Mouse (Mus musculus) MEL (cell line): ENCODE results near the gene Spib. TPM values are rescaled to one million over a fixed set of nuclear protein-coding genes. Genes with fewer than 3 reads are reported as not detected.
A peak's percentile ranks its signal among the peaks of the same experiment; 100 is the strongest.

Source experiments
- DNase-seq: peaks from one replicate; pipeline ENCODE4 v3.0.0; 2011; ENCODE audit warnings: low read depth, low spot score
- H3K27ac ChIP-seq: 2 replicates; pipeline ENCODE4 v1.5.1; 2012; ENCODE audit warnings: low read depth, mild to moderate bottlenecking, control low read depth, low read length, moderate library complexity; ENCODE audit not compliant: control insufficient read depth
- H3K27me3 ChIP-seq, 2 experiments: fragments of 150-350 bp in 1 of 2; sonication (generic) in 1 of 2; 2 replicates each; pipeline ENCODE4 v1.6.1; 2012; ENCODE audit warnings: low read length in 2 of 2, mild to moderate bottlenecking in 2 of 2, improper control_type of control experiment in 1 of 2, moderate library complexity in 1 of 2; ENCODE audit not compliant: insufficient read depth in 2 of 2, control insufficient read depth in 1 of 2
- H3K36me3 ChIP-seq, 2 experiments: 2 replicates each; pipeline ENCODE4 v1.6.1; 2012 to 2014; ENCODE audit warnings: low read length in 2 of 2, improper control_type of control experiment in 1 of 2, inconsistent platforms in 1 of 2, mild to moderate bottlenecking in 1 of 2; ENCODE audit not compliant: insufficient read depth in 2 of 2, control insufficient read depth in 1 of 2
- H3K4me1 ChIP-seq, 2 experiments: fragments of 150-350 bp in 1 of 2; sonication (generic) in 1 of 2; 2 replicates each; pipeline ENCODE4 v1.6.1; 2012; ENCODE audit warnings: low read length in 2 of 2, improper control_type of control experiment in 1 of 2, mild to moderate bottlenecking in 1 of 2; ENCODE audit not compliant: insufficient read depth in 2 of 2, control insufficient read depth in 1 of 2
- H3K4me3 ChIP-seq, 2 experiments: fragments of 150-350 bp in 1 of 2; sonication (generic) in 1 of 2; 2 replicates each; pipeline ENCODE4 v1.5.1; 2012; ENCODE audit warnings: low read depth in 2 of 2, low read length in 2 of 2, mild to moderate bottlenecking in 2 of 2, moderate library complexity in 2 of 2, control low read depth in 1 of 2, improper control_type of control experiment in 1 of 2; ENCODE audit not compliant: control insufficient read depth in 1 of 2, insufficient read depth in 1 of 2
- H3K79me2 ChIP-seq: 2 replicates; pipeline ENCODE4 v1.6.1; 2012; ENCODE audit warnings: mild to moderate bottlenecking, low read length, moderate library complexity; ENCODE audit not compliant: control insufficient read depth, poor library complexity, insufficient read depth
- H3K9ac ChIP-seq: 2 replicates; pipeline ENCODE4 v1.6.1; 2012; ENCODE audit warnings: low read depth, mild to moderate bottlenecking, control low read depth, low read length, moderate library complexity; ENCODE audit not compliant: control insufficient read depth, poor library complexity, severe bottlenecking
- H3K9me3 ChIP-seq: fragments of 150-350 bp; sonication (generic); replicated peaks from 2 replicates; pipeline ENCODE4 v1.6.1; 2012; ENCODE audit warnings: mild to moderate bottlenecking, low read length, improper control_type of control experiment, moderate library complexity; ENCODE audit not compliant: insufficient read depth
- EP300 ChIP-seq, 2 experiments: IDR thresholded peaks; 2 replicates each; pipeline ENCODE4 v1.6.1; 2011; ENCODE audit warnings: improper control_type of control experiment in 2 of 2, low read length in 2 of 2, low read depth in 1 of 2, mild to moderate bottlenecking in 1 of 2
- ETS1 ChIP-seq: IDR thresholded peaks from 2 replicates; pipeline ENCODE4 v1.6.1; 2012; ENCODE audit warnings: low read depth, mild to moderate bottlenecking, inconsistent platforms, low read length, improper control_type of control experiment, moderate library complexity
- GABPA ChIP-seq: IDR thresholded peaks from 2 replicates; pipeline ENCODE4 v1.6.1; 2012; ENCODE audit warnings: low read depth, mild to moderate bottlenecking, inconsistent platforms, low read length, improper control_type of control experiment, moderate library complexity
- GATA1 ChIP-seq: IDR thresholded peaks from 2 replicates; pipeline ENCODE4 v1.6.1; 2011; ENCODE audit warnings: low read depth, low read length, improper control_type of control experiment
- JUND ChIP-seq: IDR thresholded peaks from 2 replicates; pipeline ENCODE4 v1.6.1; 2011; ENCODE audit warnings: low read depth, mild to moderate bottlenecking, improper control_type of control experiment, low read length
- MXI1 ChIP-seq: IDR thresholded peaks from 2 replicates; pipeline ENCODE4 v1.6.1; 2011; ENCODE audit warnings: mild to moderate bottlenecking, low read depth, low read length, improper control_type of control experiment
- NRF1 ChIP-seq: IDR thresholded peaks from 2 replicates; pipeline ENCODE4 v1.6.1; 2014; ENCODE audit warnings: low read depth, mild to moderate bottlenecking, inconsistent platforms, low read length, improper control_type of control experiment, moderate library complexity; ENCODE audit not compliant: poor library complexity, insufficient read depth, severe bottlenecking
- RCOR1 ChIP-seq: IDR thresholded peaks from 2 replicates; pipeline ENCODE4 v1.6.1; 2012; ENCODE audit warnings: low read depth, mild to moderate bottlenecking, inconsistent platforms, low read length, improper control_type of control experiment
- SIN3A ChIP-seq: IDR thresholded peaks from 2 replicates; pipeline ENCODE4 v1.6.1; 2012; ENCODE audit warnings: low read length, improper control_type of control experiment, inconsistent platforms
- TAL1 ChIP-seq: IDR thresholded peaks from 2 replicates; pipeline ENCODE4 v1.6.1; 2012; ENCODE audit warnings: mild to moderate bottlenecking, inconsistent platforms, low read length, moderate library complexity, mixed read lengths
- TCF12 ChIP-seq: IDR thresholded peaks from 2 replicates; pipeline ENCODE4 v1.6.1; 2014; ENCODE audit warnings: low read depth, mild to moderate bottlenecking, inconsistent platforms, low read length, improper control_type of control experiment, moderate library complexity
- ZKSCAN1 ChIP-seq: IDR thresholded peaks from 2 replicates; pipeline ENCODE4 v1.6.1; 2012; ENCODE audit warnings: low read depth, mild to moderate bottlenecking, inconsistent platforms, low read length, improper control_type of control experiment, moderate library complexity
- polyA plus RNA-seq, 2 experiments: library from polyadenylated mRNA; stranded (reverse) in 1 of 2; unstranded in 1 of 2; fragments of >175 nt in 1 of 2; fragments of >200 nt in 1 of 2; gene quantifications; 2 replicates each; pipeline versions ENCODE4 v1.2.1 to v1.2.4; 2012; ENCODE audit warnings: low replicate concordance in 2 of 2, low read depth in 1 of 2; ENCODE audit not compliant: insufficient read length in 2 of 2, insufficient read depth in 1 of 2, missing spikeins in 1 of 2
- total RNA-seq: library from RNA; depleted of rRNA; stranded (reverse); fragments of 300-350 nt; gene quantifications from 2 replicates; pipeline ENCODE4 v1.2.3, GENCODE M21; 2012; rRNA removed

Spib gene
- total and polyA plus RNA-seq, 3 experiments, result 0.04 to 0.13 TPM; not detected in 1

DNA sequence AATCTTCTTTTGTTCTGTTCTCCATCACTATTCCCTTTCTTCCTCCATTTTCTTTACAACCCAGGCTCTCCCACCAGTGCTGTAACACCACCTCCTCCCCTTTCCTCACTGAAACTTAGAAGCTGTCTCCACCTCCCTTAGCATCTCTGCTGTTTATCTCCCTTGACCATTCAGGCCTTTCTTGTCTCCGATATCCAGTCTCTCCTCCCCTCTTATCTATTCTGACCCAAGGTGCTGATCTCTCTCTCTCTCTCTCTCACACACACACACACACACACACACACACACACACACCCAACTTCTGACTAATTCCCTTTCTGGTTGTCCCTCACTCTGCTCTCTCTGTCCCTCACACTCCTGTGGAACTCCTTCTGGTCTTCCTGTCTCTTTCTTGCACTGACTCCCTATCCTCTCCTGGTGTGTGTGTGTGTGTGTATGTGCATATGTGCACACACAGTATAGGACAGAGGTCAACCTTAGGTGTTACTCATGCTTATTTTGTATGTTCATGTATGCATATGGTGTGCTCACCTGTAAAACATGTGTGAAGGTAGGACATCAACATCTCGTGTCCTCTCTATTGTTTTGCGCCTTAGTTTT is 48.9 kb downstream of the Spib start:
- peak; percentile 85 for TF ChIP-seq GATA1
- TF ChIP-seq RCOR1, result 0 out of 2 replicates have a peak, but pooled peaks have one; percentile 42
- peak; percentile 56; the same call in 1 of the 2 replicates for TF ChIP-seq ETS1
- TF ChIP-seq MXI1, result 0 out of 2 replicates have a peak, but pooled peaks have one; percentile 18
- TF ChIP-seq TCF12, result peak; percentile 90
- TF ChIP-seq ZKSCAN1, result no peak
- peak; percentile 68 for TF ChIP-seq TAL1
- peak; percentile 71 to 82 for TF ChIP-seq EP300 (IDR thresholded peaks at IDR 0.05; ENCODE audit: low read depth in 1 of 2, low read length in 2 of 2)
- TF ChIP-seq NRF1, result no peak
- no peak for TF ChIP-seq GABPA
- TF ChIP-seq JUND, result peak; percentile 64; the same call in 1 of the 2 replicates
- TF ChIP-seq SIN3A, result no peak
- Histone ChIP-seq H3K27ac (peak overlapping the region; percentile 61), H3K27me3 (no peaks in the 10 kb centered on the region), H3K9me3 (no peaks in the 10 kb centered on the region), H3K36me3 (peaks cover 0 to 6% of the 10 kb centered on the region in 2 experiments; a peak in 2 of 4 replicates), H3K9ac (no peak overlapping the region), H3K4me1 (peaks cover 4 to 28% of the 10 kb centered on the region in 2 experiments), H3K79me2 (no peaks in the 10 kb centered on the region), H3K4me3 (no peak overlapping the region)
- peak; percentile 80 for DNase-seq

Other genes with a start within 250 kb of the Spib start
- gene Clec11a, start 225.2 kb downstream of the Spib start, total RNA-seq, result 0.33 and 0.39 TPM in 2 replicates
- gene Clec11a, start 225.2 kb downstream of the Spib start, polyA plus RNA-seq, result under 1 TPM in 1 of 2 experiments, not detected in 1; 0.33 TPM
- gene Shank1, start 221.8 kb downstream of the Spib start, total RNA-seq, result 0.12 and 0.29 TPM in 2 replicates
- gene Shank1, start 221.8 kb downstream of the Spib start, polyA plus RNA-seq, result 1 to 10 TPM in 1 of 2 experiments, not detected in 1; 3.9 TPM
- gene Syt3, start 148.0 kb downstream of the Spib start, total RNA-seq, result 0.08 and 0.20 TPM in 2 replicates
- under 1 TPM in 1 of 2 experiments, not detected in 1; 0.56 TPM for gene Syt3, start 148.0 kb downstream of the Spib start, polyA plus RNA-seq
- gene 1700008O03Rik, start 146.3 kb downstream of the Spib start, total RNA-seq, result not detected in 2 replicates
- under 1 TPM in 1 of 2 experiments, not detected in 1; 0.95 TPM for gene 1700008O03Rik, start 146.3 kb downstream of the Spib start, polyA plus RNA-seq
- gene Lrrc4b, start 103.1 kb downstream of the Spib start, total RNA-seq, result 0.52 and 0.58 TPM in 2 replicates
- 1 to 10 TPM in 1 of 2 experiments, not detected in 1; 4.4 TPM for gene Lrrc4b, start 103.1 kb downstream of the Spib start, polyA plus RNA-seq
- gene Aspdh, start 66.7 kb downstream of the Spib start, total RNA-seq, result not detected in 2 replicates
- gene Aspdh, start 66.7 kb downstream of the Spib start, polyA plus RNA-seq, result under 1 TPM in 1 of 2 experiments, not detected in 1; 0.89 TPM
- gene Josd2, start 64.1 kb downstream of the Spib start, total RNA-seq, result 58.4 and 95.5 TPM in 2 replicates
- 100 to 1,000 TPM in 1 of 2 experiments, not detected in 1; 141 TPM for gene Josd2, start 64.1 kb downstream of the Spib start, polyA plus RNA-seq
- gene Emc10, start 35.5 kb downstream of the Spib start, total RNA-seq, result 81.3 and 91.4 TPM in 2 replicates
- gene Emc10, start 35.5 kb downstream of the Spib start, polyA plus RNA-seq, result 100 to 1,000 TPM in 1 of 2 experiments, not detected in 1; 149 TPM
- 0.69 and 1.2 TPM in 2 replicates for gene Fam71e1, start 35.5 kb downstream of the Spib start, total RNA-seq
- gene Fam71e1, start 35.5 kb downstream of the Spib start, polyA plus RNA-seq, result 1 to 10 TPM in 1 of 2 experiments, not detected in 1; 2.0 TPM
- gene Mybpc2, start 7.4 kb downstream of the Spib start, total RNA-seq, result not detected in 2 replicates
- not detected for gene Mybpc2, start 7.4 kb downstream of the Spib start, polyA plus RNA-seq
- 82.6 and 87.8 TPM in 2 replicates for gene Pold1, start 16.8 kb upstream of the Spib start, total RNA-seq
- gene Pold1, start 16.8 kb upstream of the Spib start, polyA plus RNA-seq, result 100 to 1,000 TPM in 1 of 2 experiments, not detected in 1; 104 TPM
- gene Nr1h2, start 21.9 kb upstream of the Spib start, total RNA-seq, result 42.3 and 49.7 TPM in 2 replicates
- 10 to 100 TPM in 1 of 2 experiments, not detected in 1; 82.3 TPM for gene Nr1h2, start 21.9 kb upstream of the Spib start, polyA plus RNA-seq
- gene Napsa, start 40.3 kb upstream of the Spib start, total RNA-seq, result 0.23 TPM in 1 of 2 replicates, not detected in the other
- gene Napsa, start 40.3 kb upstream of the Spib start, polyA plus RNA-seq, result under 1 TPM in 1 of 2 experiments, not detected in 1; 0.33 TPM
- gene Kcnc3, start 58.6 kb upstream of the Spib start, total RNA-seq, result not detected in 2 replicates
- gene Kcnc3, start 58.6 kb upstream of the Spib start, polyA plus RNA-seq, result not detected
- under 0.01 and 0.07 TPM in 2 replicates for gene Myh14, start 138.8 kb upstream of the Spib start, total RNA-seq
- gene Myh14, start 138.8 kb upstream of the Spib start, polyA plus RNA-seq, result under 1 TPM in 1 of 2 experiments, not detected in 1; 0.08 TPM
- gene Izumo2, start 176.7 kb upstream of the Spib start, total RNA-seq, result not detected in 2 replicates
- gene Izumo2, start 176.7 kb upstream of the Spib start, polyA plus RNA-seq, result not detected
- gene Vrk3, start 216.3 kb upstream of the Spib start, total RNA-seq, result 24.9 and 25.7 TPM in 2 replicates
- gene Vrk3, start 216.3 kb upstream of the Spib start, polyA plus RNA-seq, result 10 to 100 TPM in 1 of 2 experiments, not detected in 1; 55.6 TPM
- 0.65 and 1.3 TPM in 2 replicates for gene Zfp473, start 219.0 kb upstream of the Spib start, total RNA-seq
- under 1 TPM in 1 of 2 experiments, not detected in 1; 0.96 TPM for gene Zfp473, start 219.0 kb upstream of the Spib start, polyA plus RNA-seq